Mouse (Mus musculus): ENCODE data around the gene Wdr75. TPM values are rescaled to one million over a fixed set of nuclear protein-coding genes. Genes with fewer than 3 reads are reported as not detected.

Wdr75 gene
- polyA plus RNA-seq, 1 experiment from 2014 or later, result 70.4 TPM

DNA sequence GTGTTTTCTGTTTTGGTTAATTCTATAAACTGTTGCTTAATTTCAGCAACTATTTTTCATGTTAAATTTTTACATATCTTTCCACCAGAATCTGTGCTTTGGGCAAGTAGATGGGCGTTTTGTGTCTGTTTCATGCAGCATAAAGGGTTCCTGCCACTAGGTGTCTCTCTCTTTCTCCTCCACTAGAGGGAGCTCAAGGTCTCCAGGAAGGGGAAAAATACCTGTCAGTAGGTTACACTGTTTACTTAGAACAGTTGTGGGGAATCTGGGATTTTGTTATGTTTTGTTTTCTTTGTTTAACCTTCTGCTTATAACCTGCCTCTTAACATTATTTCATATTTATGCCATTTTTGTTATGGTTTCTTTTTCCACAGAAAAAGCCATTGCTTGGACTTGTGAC, 21.9 kb downstream of the Wdr75 start:
- Histone ChIP-seq H3K9ac (no peak overlapping the region), H3K27me3 (no peaks in the 10 kb centered on the region), H3K36me3 (ENCODE audit: poor library complexity, severe bottlenecking) (peaks cover 86% of the 10 kb centered on the region), H3K4me2 (no peak overlapping the region), H3K9me3 (replicated peaks) (no peaks in the 10 kb centered on the region), H3K4me1 (no peaks in the 10 kb centered on the region), H3K27ac (no peak overlapping the region), H3K4me3 (no peak overlapping the region)
- 18% methylated on average over 1 of the region's 1 CpGs for WGBS
- ATAC-seq, result peak; percentile 38; the same call in 1 of the 2 replicates

DNA sequence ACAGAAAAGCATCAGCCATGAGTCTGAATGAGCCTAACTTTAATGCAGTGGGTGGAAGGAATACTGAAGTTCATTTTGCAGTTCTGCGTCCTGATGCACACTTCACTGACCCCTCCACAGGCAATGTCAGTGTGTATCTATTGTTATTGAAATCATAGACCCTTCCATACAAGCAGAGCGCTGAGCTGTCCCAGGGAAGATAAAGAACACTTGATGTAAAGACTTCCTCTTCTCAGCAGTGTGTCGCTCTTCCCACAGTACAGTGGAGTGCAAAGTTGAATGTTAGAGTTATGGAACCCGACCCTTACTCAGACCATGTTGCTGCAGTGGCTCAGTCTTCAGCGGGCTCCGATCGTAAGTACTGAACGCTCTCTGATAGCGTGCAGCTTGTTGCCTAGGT, 23.6 kb downstream of the Wdr75 start:
- H3K27me3 ChIP-seq, result no peaks in the 10 kb centered on the region
- no peak overlapping the region for H3K27ac ChIP-seq
- no peaks in the 10 kb centered on the region for H3K9me3 ChIP-seq (replicated peaks)
- 85% methylated on average over 9 of the region's 9 CpGs for WGBS
- no peak overlapping the region for H3K9ac ChIP-seq
- ATAC-seq, result no peak
- H3K36me3 ChIP-seq (ENCODE audit: poor library complexity, severe bottlenecking), result peaks cover 86% of the 10 kb centered on the region
- H3K4me3 ChIP-seq, result no peak overlapping the region
- no peak overlapping the region for H3K4me2 ChIP-seq
- no peaks in the 10 kb centered on the region for H3K4me1 ChIP-seq

DNA sequence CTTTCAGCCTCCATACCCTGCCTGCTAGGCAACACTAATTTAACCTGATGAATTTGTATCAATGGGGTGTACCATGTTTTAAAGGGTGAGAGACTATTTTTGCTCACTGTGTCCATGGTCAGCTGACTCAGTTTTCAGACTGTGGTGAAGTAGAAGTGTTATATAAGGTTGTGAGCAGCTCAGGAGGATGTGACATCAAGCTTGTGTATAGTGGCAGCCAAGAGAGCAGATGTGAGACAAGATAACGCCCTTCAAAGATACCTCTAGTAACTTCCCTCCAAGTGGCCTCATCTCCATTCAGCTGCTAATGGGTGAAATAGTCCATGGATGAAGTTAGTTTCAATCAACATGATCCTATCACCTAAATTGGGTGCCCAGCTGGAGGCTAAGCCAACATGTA, 29.5 kb downstream of the Wdr75 start:
- Histone ChIP-seq H3K27me3 (no peaks in the 10 kb centered on the region), H3K4me1 (no peaks in the 10 kb centered on the region), H3K4me3 (no peak overlapping the region), H3K9me3 (replicated peaks) (no peaks in the 10 kb centered on the region), H3K36me3 (ENCODE audit: poor library complexity, severe bottlenecking) (peaks cover 48% of the 10 kb centered on the region), H3K4me2 (no peak overlapping the region), H3K27ac (no peak overlapping the region), H3K9ac (no peak overlapping the region)
- ATAC-seq, result no peak
- WGBS, result 71% methylated on average over 1 of the region's 1 CpGs

DNA sequence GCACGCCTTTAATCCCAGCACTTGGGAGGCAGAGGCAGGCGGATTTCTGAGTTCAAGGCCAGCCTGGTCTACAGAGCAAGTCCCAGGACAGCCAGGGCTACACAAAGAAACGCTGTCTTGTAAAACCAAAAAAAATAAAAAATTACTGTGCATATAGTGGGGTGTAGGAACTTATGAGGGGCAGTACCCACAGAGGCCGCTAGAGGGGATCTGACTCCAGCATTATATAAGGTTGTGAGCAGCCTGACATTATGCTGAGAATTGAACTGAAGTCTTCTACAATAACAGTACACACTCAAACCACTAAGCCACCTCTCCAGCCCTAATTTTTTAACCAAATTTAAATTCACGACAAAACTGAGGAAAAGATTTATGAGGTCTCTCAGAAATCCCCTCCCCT, 30.2 kb downstream of the Wdr75 start:
- Histone ChIP-seq H3K27ac (no peak overlapping the region), H3K4me1 (no peaks in the 10 kb centered on the region), H3K27me3 (no peaks in the 10 kb centered on the region), H3K9ac (no peak overlapping the region), H3K9me3 (replicated peaks) (no peaks in the 10 kb centered on the region), H3K4me2 (no peak overlapping the region), H3K4me3 (no peak overlapping the region), H3K36me3 (ENCODE audit: poor library complexity, severe bottlenecking) (peaks cover 43% of the 10 kb centered on the region)
- whole genome bisulfite sequencing, result 59% methylated on average over 5 of the region's 5 CpGs
- ATAC-seq, result peak; percentile 91

DNA sequence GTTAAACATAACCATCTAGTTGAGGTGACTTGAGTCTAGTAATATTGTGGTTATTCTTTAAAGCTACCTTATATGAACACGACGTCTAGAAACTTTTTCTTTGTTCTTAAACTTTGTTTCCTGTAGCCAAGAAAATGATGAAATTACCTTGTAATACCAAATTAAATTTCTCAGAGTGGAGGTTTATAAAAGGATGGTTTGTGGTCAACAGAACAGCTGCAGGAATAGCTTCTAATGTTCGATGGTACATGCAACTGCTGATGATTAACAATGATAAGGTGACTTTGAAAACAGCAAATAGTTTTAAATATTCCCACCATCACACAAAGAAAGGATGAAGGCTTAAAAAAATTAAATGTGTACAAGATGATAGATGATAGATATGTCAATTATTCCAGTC, 30.7 kb downstream of the Wdr75 start:
- no peak overlapping the region for H3K4me3 ChIP-seq
- no peak overlapping the region for H3K4me2 ChIP-seq
- H3K27ac ChIP-seq, result no peak overlapping the region
- no peaks in the 10 kb centered on the region for H3K27me3 ChIP-seq
- peaks cover 38% of the 10 kb centered on the region for H3K36me3 ChIP-seq (ENCODE audit: poor library complexity, severe bottlenecking)
- no peaks in the 10 kb centered on the region for H3K9me3 ChIP-seq (replicated peaks)
- no peaks in the 10 kb centered on the region for H3K4me1 ChIP-seq
- 95% methylated on average over 3 of the region's 3 CpGs for WGBS
- no peak overlapping the region for H3K9ac ChIP-seq
- no peak for ATAC-seq

DNA sequence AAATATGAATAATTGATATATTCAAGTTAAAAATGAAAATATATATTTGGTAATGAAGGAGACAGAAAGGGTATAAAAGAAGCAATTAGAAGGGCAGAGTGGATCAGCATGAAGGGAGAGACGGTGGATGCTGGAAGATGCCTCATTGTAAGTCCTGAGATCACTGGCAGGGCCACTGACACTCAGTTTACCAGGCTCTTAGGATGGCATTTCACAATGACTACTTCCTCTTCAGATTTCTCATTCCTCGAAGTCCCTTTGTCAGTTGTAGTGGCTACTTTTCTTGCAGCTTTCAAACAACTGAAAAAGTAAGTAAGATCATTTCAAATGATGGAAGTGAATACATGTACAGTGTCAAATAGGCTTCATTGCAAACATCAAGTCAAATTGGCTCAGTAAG, 31.2 kb downstream of the Wdr75 start:
- Histone ChIP-seq H3K4me3 (no peak overlapping the region), H3K4me1 (no peaks in the 10 kb centered on the region), H3K36me3 (ENCODE audit: poor library complexity, severe bottlenecking) (peaks cover 33% of the 10 kb centered on the region), H3K27me3 (no peaks in the 10 kb centered on the region), H3K9me3 (replicated peaks) (no peaks in the 10 kb centered on the region), H3K9ac (no peak overlapping the region), H3K4me2 (no peak overlapping the region), H3K27ac (no peak overlapping the region)
- no peak for ATAC-seq
- WGBS, result 82% methylated on average over 2 of the region's 2 CpGs

DNA sequence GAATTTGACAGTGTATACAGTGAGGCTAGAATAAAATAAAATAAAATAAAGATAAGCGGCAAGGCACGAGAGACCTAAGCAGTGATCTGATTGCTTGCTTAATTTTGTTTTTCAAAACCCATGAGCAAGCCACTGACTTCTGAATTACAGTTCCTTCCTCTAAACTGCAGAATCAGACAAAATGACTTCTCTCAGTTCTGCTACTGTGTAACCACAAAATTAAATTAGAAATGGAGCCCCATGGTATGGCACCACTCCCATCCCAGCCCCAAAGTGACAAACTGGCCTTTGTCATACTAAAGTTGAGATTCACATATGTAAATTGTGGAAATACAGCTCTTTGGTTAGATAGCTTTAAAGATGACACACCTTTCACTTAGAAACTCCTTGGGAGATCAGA, 31.8 kb downstream of the Wdr75 start:
- Histone ChIP-seq H3K9me3 (replicated peaks) (no peaks in the 10 kb centered on the region), H3K4me3 (no peak overlapping the region), H3K4me2 (no peak overlapping the region), H3K9ac (no peak overlapping the region), H3K27ac (no peak overlapping the region), H3K4me1 (no peaks in the 10 kb centered on the region), H3K27me3 (no peaks in the 10 kb centered on the region), H3K36me3 (ENCODE audit: poor library complexity, severe bottlenecking) (peaks cover 27% of the 10 kb centered on the region)
- 97% methylated on average over 2 of the region's 2 CpGs for WGBS
- ATAC-seq, result no peak

DNA sequence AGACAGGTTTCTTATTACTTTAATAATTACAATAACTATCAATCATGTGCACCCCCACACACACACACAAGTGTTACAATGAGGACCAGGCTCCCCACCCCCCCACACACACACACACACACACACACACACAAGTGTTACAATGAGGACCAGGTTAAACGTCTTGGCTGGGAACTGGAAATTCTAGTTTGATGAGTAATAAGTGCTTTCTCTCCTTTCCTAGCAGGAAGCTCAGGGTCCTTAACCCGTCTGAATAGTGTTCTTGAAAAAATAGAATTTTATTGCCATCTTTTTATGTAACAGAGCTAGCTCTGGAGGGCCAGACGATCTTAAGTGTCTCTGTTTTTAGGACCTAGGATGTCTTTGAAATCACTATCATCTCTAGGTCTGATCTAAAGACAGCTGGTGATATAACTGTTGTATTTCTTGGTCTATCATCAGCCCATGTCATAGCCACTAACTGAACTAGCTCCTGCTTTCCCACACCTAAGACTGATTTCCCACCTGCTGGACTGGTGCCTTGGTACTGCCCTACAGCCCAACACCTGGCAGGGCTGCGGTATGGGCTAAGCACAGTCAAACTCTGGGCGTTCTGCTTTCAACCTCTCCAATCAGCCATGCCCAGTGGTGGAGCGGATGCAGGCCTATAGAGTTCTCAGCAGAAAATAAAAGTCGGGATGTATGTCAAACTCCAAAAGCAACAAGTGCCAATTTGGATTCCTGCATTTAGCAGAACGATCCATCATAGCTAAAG, 35.7 kb downstream of the Wdr75 start:
- no peak overlapping the region for H3K27ac ChIP-seq
- no peak for ATAC-seq
- H3K9ac ChIP-seq, result no peak overlapping the region
- no peak overlapping the region for H3K4me3 ChIP-seq
- H3K27me3 ChIP-seq, result no peaks in the 10 kb centered on the region
- H3K4me2 ChIP-seq, result no peak overlapping the region
- H3K36me3 ChIP-seq (ENCODE audit: poor library complexity, severe bottlenecking), result no peaks in the 10 kb centered on the region
- no peaks in the 10 kb centered on the region for H3K9me3 ChIP-seq (replicated peaks)
- no peaks in the 10 kb centered on the region for H3K4me1 ChIP-seq
- 89% methylated on average over 8 of the region's 8 CpGs for WGBS

DNA sequence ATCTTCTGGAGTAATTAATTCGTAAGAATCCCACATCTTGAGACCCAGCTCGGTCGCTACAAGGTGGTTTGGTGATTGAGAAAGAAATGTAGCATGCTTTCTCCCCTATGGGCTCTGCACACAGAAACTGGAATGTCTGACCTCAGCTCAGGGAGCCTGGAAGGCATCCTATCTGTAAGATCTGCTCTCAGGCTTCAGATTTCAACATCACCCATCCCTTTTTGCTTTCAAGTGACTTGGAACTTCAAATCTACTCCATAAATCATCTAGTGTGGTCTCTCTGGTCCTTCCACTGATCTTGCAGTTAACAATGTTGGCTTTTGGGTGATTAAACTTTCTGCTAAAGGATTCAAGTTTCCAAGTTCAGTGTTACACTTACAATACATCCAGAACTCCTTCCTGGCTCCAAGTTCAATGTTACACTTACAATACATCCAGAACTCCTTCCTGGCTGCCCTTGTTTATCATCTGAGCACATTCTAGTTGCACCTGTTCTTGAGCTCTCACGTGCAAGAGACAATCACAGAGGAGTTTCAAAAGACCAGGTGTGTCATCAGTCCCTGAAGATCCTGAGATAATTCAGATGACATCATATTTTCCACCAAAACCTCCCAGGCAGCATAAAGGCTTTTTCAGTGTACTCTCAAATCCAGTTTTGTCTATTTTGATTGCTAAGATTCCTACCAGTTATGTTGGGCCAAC, 40.5 kb downstream of the Wdr75 start:
- Histone ChIP-seq H3K9me3 (replicated peaks) (no peaks in the 10 kb centered on the region), H3K9ac (no peak overlapping the region), H3K27me3 (no peaks in the 10 kb centered on the region), H3K27ac (no peak overlapping the region), H3K4me3 (no peak overlapping the region), H3K36me3 (ENCODE audit: poor library complexity, severe bottlenecking) (no peaks in the 10 kb centered on the region), H3K4me2 (no peak overlapping the region), H3K4me1 (no peaks in the 10 kb centered on the region)
- ATAC-seq, result no peak
- WGBS, result 84% methylated on average over 4 of the region's 4 CpGs

DNA sequence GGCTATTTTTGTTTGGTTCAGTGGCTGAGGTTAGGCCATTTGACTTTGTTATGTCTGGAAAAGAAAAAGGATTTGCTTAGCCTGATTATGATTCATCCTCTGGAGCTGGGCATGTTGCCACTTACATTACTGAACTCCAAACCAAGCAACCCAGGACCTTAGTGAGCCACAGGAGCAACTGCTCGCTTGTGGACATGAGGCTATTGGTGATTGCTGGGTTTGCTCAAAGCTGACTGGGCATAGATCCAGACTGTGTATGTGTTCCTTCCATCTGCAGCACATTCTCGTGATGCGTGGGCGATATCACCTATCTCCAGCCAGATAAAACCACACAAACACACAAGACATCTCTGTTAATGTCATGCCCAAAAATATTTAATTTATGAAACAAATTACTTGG, 42.8 kb downstream of the Wdr75 start:
- Histone ChIP-seq H3K4me1 (no peaks in the 10 kb centered on the region), H3K36me3 (ENCODE audit: poor library complexity, severe bottlenecking) (no peaks in the 10 kb centered on the region), H3K27me3 (no peaks in the 10 kb centered on the region), H3K4me3 (no peak overlapping the region), H3K4me2 (no peak overlapping the region), H3K27ac (no peak overlapping the region), H3K9ac (no peak overlapping the region), H3K9me3 (replicated peaks) (no peaks in the 10 kb centered on the region)
- 81% methylated on average over 4 of the region's 4 CpGs for WGBS
- 0 out of 2 replicates have a peak, but pooled peaks have one; percentile 19 for ATAC-seq

DNA sequence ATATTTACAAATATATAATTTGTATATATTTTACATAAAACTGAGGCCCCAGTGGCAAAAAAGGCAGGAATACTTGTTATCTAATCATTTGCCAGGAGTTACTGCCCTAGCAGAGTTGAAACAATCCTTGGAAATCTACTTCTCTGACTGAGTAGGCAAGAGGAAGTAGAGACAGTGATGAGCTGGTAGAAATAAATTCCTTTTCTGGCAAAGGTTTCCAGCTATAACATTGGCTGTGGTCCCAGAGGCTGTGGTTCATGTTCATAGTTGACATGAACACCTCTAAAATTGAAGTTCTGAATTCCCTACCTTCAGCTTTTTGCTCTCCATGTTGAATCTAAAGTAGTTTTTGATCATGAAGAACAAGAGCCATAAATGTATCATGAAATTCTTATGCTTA, 43.3 kb downstream of the Wdr75 start:
- Histone ChIP-seq H3K9me3 (replicated peaks) (no peaks in the 10 kb centered on the region), H3K36me3 (ENCODE audit: poor library complexity, severe bottlenecking) (no peaks in the 10 kb centered on the region), H3K27ac (no peak overlapping the region), H3K4me1 (no peaks in the 10 kb centered on the region), H3K27me3 (no peaks in the 10 kb centered on the region), H3K4me3 (no peak overlapping the region), H3K4me2 (no peak overlapping the region), H3K9ac (no peak overlapping the region)
- no peak for ATAC-seq

DNA sequence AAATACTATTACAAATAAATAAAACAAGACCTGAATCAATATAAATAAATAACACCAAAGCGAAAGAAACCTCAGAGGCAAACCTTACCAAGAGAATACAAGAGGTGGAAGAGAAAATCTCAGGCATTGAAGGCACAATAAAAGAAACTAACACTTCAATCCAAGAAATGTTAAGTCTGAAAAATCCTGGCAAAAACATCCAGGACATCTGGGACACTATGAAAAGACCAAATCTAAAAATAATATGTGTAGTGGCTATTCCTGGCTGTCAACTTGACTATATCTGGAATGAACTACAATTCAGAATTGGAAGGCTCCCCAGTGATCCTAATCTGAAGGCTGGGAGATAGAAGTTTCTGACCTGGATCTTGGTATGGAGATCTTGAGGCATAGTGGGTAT, 50.5 kb downstream of the Wdr75 start:
- 82% methylated on average over 1 of the region's 1 CpGs for WGBS
- Histone ChIP-seq H3K27ac (no peak overlapping the region), H3K9ac (no peak overlapping the region), H3K36me3 (ENCODE audit: poor library complexity, severe bottlenecking) (no peaks in the 10 kb centered on the region), H3K4me2 (no peak overlapping the region), H3K4me3 (no peak overlapping the region), H3K27me3 (no peaks in the 10 kb centered on the region), H3K9me3 (replicated peaks) (no peaks in the 10 kb centered on the region), H3K4me1 (no peaks in the 10 kb centered on the region)
- no peak for ATAC-seq

DNA sequence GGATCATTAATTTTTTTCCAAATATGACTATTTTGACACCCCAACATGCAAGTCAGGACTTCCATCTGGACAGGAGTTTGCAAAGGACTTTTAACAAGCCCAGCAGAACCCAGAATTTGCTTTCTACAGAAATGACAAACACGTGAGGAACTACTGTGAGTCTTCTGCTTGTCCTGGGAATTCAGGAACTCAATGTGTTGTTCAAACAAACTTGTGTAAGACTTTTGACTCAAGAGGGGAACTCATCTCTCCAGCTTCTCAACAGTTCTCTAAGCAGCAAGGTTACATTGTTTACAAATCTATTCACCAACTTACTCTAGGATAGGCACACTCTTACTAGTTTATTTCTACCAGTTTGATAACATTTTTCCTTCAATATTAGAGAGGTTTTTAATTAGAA, 63.1 kb downstream of the Wdr75 start:
- Histone ChIP-seq H3K9ac (no peak overlapping the region), H3K27me3 (no peaks in the 10 kb centered on the region), H3K36me3 (ENCODE audit: poor library complexity, severe bottlenecking) (no peaks in the 10 kb centered on the region), H3K4me1 (no peaks in the 10 kb centered on the region), H3K4me3 (no peak overlapping the region), H3K27ac (no peak overlapping the region), H3K9me3 (replicated peaks) (no peaks in the 10 kb centered on the region), H3K4me2 (no peak overlapping the region)
- no peak for ATAC-seq
- WGBS, result 78% methylated on average over 1 of the region's 1 CpGs

Measured in forebrain, embryonic 13.5 days (tissue).